Mouse (Mus musculus) CH12.LX (cell line): ENCODE data around the gene Ccer2. TPM values are rescaled to one million over a fixed set of nuclear protein-coding genes. Genes with fewer than 3 reads are reported as not detected.

Source experiments
- DNase-seq: peaks from one replicate; pipeline ENCODE4 v3.0.0-alpha.2; 2013; ENCODE audit errors: extremely low read depth
- H3K27ac ChIP-seq: 2 replicates; pipeline ENCODE4 v1.5.1; 2012; ENCODE audit warnings: low read depth, mild to moderate bottlenecking, control low read depth, moderate library complexity; ENCODE audit not compliant: insufficient read depth
- H3K27me3 ChIP-seq: replicated peaks from 2 replicates; pipeline ENCODE3; 2012; ENCODE audit warnings: inconsistent platforms
- H3K36me3 ChIP-seq, 2 experiments: replicated peaks in 1 of 2; 2 replicates each; pipeline versions ENCODE3 to v1.6.1; 2012; ENCODE audit warnings: inconsistent platforms in 1 of 2, low read length in 1 of 2, mild to moderate bottlenecking in 1 of 2, mixed read lengths in 1 of 2, moderate library complexity in 1 of 2; ENCODE audit not compliant: control insufficient read depth in 1 of 2, insufficient read depth in 1 of 2
- H3K4me1 ChIP-seq, 2 experiments: 2 replicates each; pipeline ENCODE4 v1.6.1; 2012; ENCODE audit warnings: inconsistent platforms in 1 of 2, moderate library complexity in 1 of 2; ENCODE audit not compliant: insufficient read depth in 2 of 2, control insufficient read depth in 1 of 2
- H3K4me2 ChIP-seq: 2 replicates; pipeline ENCODE4 v1.6.1; 2012; ENCODE audit warnings: low read depth, mild to moderate bottlenecking, control low read depth; ENCODE audit not compliant: poor library complexity, insufficient read depth, severe bottlenecking
- H3K4me3 ChIP-seq, 3 experiments: fragments of 150-350 bp in 1 of 3; sonication (generic) in 1 of 3; replicated peaks in 1 of 3; 2 replicates each; pipeline versions ENCODE3 to v1.5.1; 2011 to 2012; ENCODE audit warnings: low read depth in 2 of 3, low read length in 2 of 3, mild to moderate bottlenecking in 2 of 3, moderate library complexity in 2 of 3, control low read depth in 1 of 3, improper control_type of control experiment in 1 of 3, inconsistent platforms in 1 of 3, mixed read lengths in 1 of 3; ENCODE audit not compliant: poor library complexity in 1 of 3
- H3K79me2 ChIP-seq: replicated peaks from 2 replicates; pipeline ENCODE4 v1.6.1; 2012; ENCODE audit warnings: mild to moderate bottlenecking, moderate library complexity; ENCODE audit not compliant: control insufficient read depth, poor library complexity, insufficient read depth, severe bottlenecking; ENCODE audit errors: extremely low read depth
- H3K9ac ChIP-seq: 2 replicates; pipeline ENCODE4 v1.6.1; 2012; ENCODE audit warnings: low read depth, mild to moderate bottlenecking, control low read depth, moderate library complexity; ENCODE audit not compliant: insufficient read depth
- H3K9me3 ChIP-seq: replicated peaks from 2 replicates; pipeline ENCODE3; 2012; ENCODE audit warnings: low read length, inconsistent platforms, mixed read lengths
- BHLHE40 ChIP-seq: IDR thresholded peaks from 2 replicates; pipeline ENCODE4 v1.6.1; 2011; ENCODE audit warnings: mild to moderate bottlenecking, low read depth, low read length, improper control_type of control experiment
- CTCF ChIP-seq, 2 experiments: IDR thresholded peaks in 1 of 2; conservative IDR thresholded peaks in 1 of 2; 2 replicates each; pipeline ENCODE4 v1.5.1; 2011 to 2012; ENCODE audit warnings: low read depth in 2 of 2, low read length in 2 of 2, improper control_type of control experiment in 1 of 2, inconsistent platforms in 1 of 2, mild to moderate bottlenecking in 1 of 2, moderate library complexity in 1 of 2
- ETS1 ChIP-seq: conservative IDR thresholded peaks from 2 replicates; pipeline ENCODE4 v1.6.1; 2012; ENCODE audit warnings: low read depth, mild to moderate bottlenecking, inconsistent platforms, low read length, improper control_type of control experiment, moderate library complexity
- HCFC1 ChIP-seq: IDR thresholded peaks from 2 replicates; pipeline ENCODE4 v1.6.1; 2012; ENCODE audit warnings: low read depth, mild to moderate bottlenecking, inconsistent platforms, low read length, improper control_type of control experiment
- JUND ChIP-seq: conservative IDR thresholded peaks from 2 replicates; pipeline ENCODE4 v1.6.1; 2011; ENCODE audit warnings: low read depth, low read length, improper control_type of control experiment
- MAFK ChIP-seq: IDR thresholded peaks from 2 replicates; pipeline ENCODE4 v1.6.1; 2011; ENCODE audit warnings: low read length, improper control_type of control experiment; ENCODE audit not compliant: insufficient replicate concordance
- MAZ ChIP-seq: IDR thresholded peaks from 2 replicates; pipeline ENCODE4 v1.6.1; 2012; ENCODE audit warnings: low read depth, mild to moderate bottlenecking, inconsistent platforms, low read length, improper control_type of control experiment, moderate library complexity
- MEF2A ChIP-seq: IDR thresholded peaks from 2 replicates; pipeline ENCODE4 v1.6.1; 2014; ENCODE audit warnings: low read depth, mild to moderate bottlenecking, inconsistent platforms, low read length, improper control_type of control experiment, borderline replicate concordance
- NRF1 ChIP-seq: IDR thresholded peaks from 2 replicates; pipeline ENCODE4 v1.6.1; 2014; ENCODE audit warnings: low read depth, mild to moderate bottlenecking, inconsistent platforms, low read length, improper control_type of control experiment, moderate library complexity
- POLR2AphosphoS2 ChIP-seq: IDR thresholded peaks from 2 replicates; pipeline ENCODE4 v1.6.1; 2011; ENCODE audit warnings: low read depth, low read length, improper control_type of control experiment
- TCF12 ChIP-seq: IDR thresholded peaks from 2 replicates; pipeline ENCODE4 v1.6.1; 2014; ENCODE audit warnings: low read depth, mild to moderate bottlenecking, inconsistent platforms, low read length, improper control_type of control experiment
- dilution Hi-C: fragments of 300-500 bp; cut with MboI; formaldehyde crosslinking; loops from 2 replicates; pipeline ENCODE4 v1.14.3; 2020; ENCODE audit warnings: low sequenced_read_pairs; ENCODE audit not compliant: extremely low pct_unique_long_range_greater_than_20kb, extremely low pct_ligation_motif_present
- in situ Hi-C: fragments of 300-500 bp; cut with MboI; formaldehyde crosslinking; loops from 3 replicates; pipeline ENCODE4 v1.14.3; 2019; ENCODE audit warnings: low sequenced_read_pairs, low pct_ligation_motif_present, low pct_unique_long_range_greater_than_20kb, mixed read lengths
- polyA plus RNA-seq: library from polyadenylated mRNA; unstranded; fragments of >175 nt; gene quantifications from 2 replicates; pipeline ENCODE4 v1.2.1, GENCODE M21; 2012; ENCODE audit warnings: low read depth; ENCODE audit not compliant: insufficient read length
- total RNA-seq, 2 experiments: library from RNA; depleted of rRNA; stranded (reverse); fragments of 300-350 nt in 1 of 2; fragments of >200 nt in 1 of 2; gene quantifications; 2 replicates each; pipeline ENCODE4 v1.2.3; 2012 to 2014

Gene Ccer2
- total and polyA plus RNA-seq, 3 experiments, result 0.17 TPM; not detected in 2

DNA sequence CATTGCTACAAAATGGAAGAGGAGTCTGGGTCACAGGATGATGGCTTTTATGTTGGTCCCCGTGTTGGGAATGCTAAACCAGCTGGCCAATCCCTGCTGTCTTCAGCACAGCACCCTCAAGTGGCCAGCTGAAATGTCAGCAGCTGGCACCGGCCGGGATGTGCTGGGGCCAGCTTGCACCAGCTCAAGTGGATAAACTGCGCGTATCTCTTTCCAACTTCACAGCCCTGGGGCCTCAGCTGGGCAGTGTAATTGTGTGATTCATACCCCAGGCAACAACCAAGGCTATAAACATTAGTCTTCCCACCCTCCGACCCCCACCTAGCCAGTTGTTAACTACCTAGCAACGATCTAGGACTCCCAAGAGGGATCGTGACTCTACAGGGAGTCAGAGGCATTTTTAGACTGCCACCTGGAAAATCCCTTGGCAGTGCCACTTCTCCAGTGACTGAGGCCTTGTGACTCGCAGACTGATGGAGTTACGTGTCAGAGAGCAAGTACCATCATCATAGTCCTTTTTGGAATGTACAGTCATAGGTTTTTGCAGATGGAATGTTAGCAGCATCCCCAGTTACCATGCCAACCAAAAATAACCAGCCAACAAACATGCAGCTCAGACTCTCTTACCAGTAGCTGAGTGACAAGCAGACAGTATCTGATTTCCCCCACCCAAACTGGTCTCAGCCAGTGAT lies 28.2 kb upstream of the Ccer2 start:
- H3K4me3 ChIP-seq, result no peak overlapping the region
- dilution Hi-C loops (no loop called here), in situ Hi-C loops (no loop called here)
- 0 out of 4 replicates have a peak, but pooled peaks cover 0 to 2% of the 10 kb centered on the region in 2 experiments for H3K4me1 ChIP-seq
- H3K27me3 ChIP-seq, result peaks cover 3% of the 10 kb centered on the region
- H3K9me3 ChIP-seq, result peaks cover 22% of the 10 kb centered on the region
- no peaks in the 10 kb centered on the region for H3K79me2 ChIP-seq
- TF ChIP-seq POLR2AphosphoS2, result no peak
- no peak for TF ChIP-seq MAZ
- peak; percentile 12 to 38; a peak in 2 of 4 replicates for TF ChIP-seq CTCF (conservative IDR thresholded peaks at IDR 0.05 in 1 of 2, IDR thresholded peaks at IDR 0.05 in 1 of 2; ENCODE audit: low read depth in 2 of 2, low read length in 2 of 2)
- no peak overlapping the region for H3K27ac ChIP-seq
- no peak for DNase-seq
- H3K4me2 ChIP-seq, result no peak overlapping the region
- H3K9ac ChIP-seq, result no peak overlapping the region
- H3K36me3 ChIP-seq, result no peaks in the 10 kb centered on the region

DNA sequence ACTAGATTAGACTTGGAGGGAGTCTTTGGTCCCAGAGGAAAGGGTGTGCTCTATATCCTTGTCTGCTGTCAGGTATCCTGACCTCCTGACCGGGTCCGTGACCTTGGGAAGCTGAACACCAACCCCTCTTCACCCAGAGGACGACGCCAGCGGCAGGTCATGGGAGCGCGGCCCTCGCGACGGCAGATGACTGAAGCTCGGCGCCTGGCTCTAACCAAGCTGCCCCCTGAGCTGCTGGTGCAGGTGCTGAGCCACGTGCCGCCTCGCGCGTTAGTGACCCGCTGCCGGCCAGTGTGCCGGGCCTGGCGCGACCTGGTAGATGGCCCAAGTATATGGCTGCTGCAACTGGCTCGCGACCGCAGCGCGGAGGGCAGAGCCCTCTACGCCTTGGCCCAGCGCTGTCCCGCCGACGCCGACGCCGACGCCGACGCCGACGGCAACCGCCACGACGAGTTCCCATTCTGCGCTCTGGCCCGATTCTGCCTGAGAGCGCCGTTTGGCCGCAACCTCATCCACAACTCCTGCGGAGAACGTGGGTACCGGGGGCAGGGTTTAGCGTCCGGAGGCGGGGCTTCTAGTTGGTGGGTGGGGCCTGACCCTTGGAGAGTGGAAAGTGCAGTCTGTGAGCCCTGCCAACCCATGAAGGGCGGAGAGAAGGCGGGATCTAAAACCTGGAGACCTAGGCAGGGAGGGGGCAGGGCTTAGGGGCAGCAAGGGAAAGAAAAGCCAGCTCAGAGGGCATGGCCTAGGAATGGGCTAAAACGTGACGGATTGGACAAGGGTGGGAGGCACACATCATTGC lies 23.4 kb upstream of the Ccer2 start:
- Histone ChIP-seq H3K9ac (no peak overlapping the region), H3K4me1 (no peaks in the 10 kb centered on the region), H3K36me3 (peaks cover 0 to 6% of the 10 kb centered on the region in 2 experiments), H3K4me3 (no peak overlapping the region), H3K79me2 (no peaks in the 10 kb centered on the region), H3K4me2 (no peak overlapping the region), H3K9me3 (peaks cover 18% of the 10 kb centered on the region), H3K27me3 (peaks cover 3% of the 10 kb centered on the region), H3K27ac (no peak overlapping the region)
- in situ Hi-C loops (no loop called here), dilution Hi-C loops (no loop called here)
- no peak for DNase-seq
- TF ChIP-seq TCF12 (no peak), NRF1 (no peak), HCFC1 (no peak), JUND (no peak), BHLHE40 (no peak), CTCF (conservative IDR thresholded peaks at IDR 0.05 in 1 of 2, IDR thresholded peaks at IDR 0.05 in 1 of 2; ENCODE audit: low read depth in 2 of 2, low read length in 2 of 2) (no peak), ETS1 (no peak), MAFK (no peak), MEF2A (no peak)
